Mouse (Mus musculus) G1E (cell line): ENCODE data around the gene Clic5. TPM values are rescaled to one million over a fixed set of nuclear protein-coding genes. Genes with fewer than 3 reads are reported as not detected.

ENCODE experiments used
- ATAC-seq: 2 replicates; pipeline ENCODE4 v1.8.0; 2016; ENCODE audit warnings: mild to moderate bottlenecking; ENCODE audit not compliant: insufficient number of reproducible peaks, poor library complexity, low FRiP score, severe bottlenecking; ENCODE audit errors: extremely low read depth
- DNase-seq: peaks from one replicate; pipeline ENCODE4 v3.0.0; 2012; ENCODE audit warnings: low spot score
- H3K27me3 ChIP-seq: 2 replicates; pipeline ENCODE4 v1.6.1; 2012; ENCODE audit warnings: mild to moderate bottlenecking, low read length, inconsistent platforms; ENCODE audit not compliant: insufficient read depth
- H3K36me3 ChIP-seq: replicated peaks from 2 replicates; pipeline ENCODE3; 2012; ENCODE audit warnings: mild to moderate bottlenecking, inconsistent platforms
- H3K4me1 ChIP-seq: 2 replicates; pipeline ENCODE4 v1.6.1; 2012; ENCODE audit warnings: low read depth, low read length, inconsistent platforms, mixed read lengths; ENCODE audit not compliant: insufficient read depth
- H3K4me3 ChIP-seq: 2 replicates; pipeline ENCODE4 v1.5.1; 2012; ENCODE audit warnings: low read depth, mild to moderate bottlenecking, inconsistent platforms, low read length, moderate library complexity, mixed read lengths
- H3K9me3 ChIP-seq: replicated peaks from 2 replicates; pipeline ENCODE4 v1.6.1; 2012; ENCODE audit warnings: inconsistent platforms
- CTCF ChIP-seq: IDR thresholded peaks from 2 replicates; pipeline ENCODE4 v1.5.1; 2012; ENCODE audit warnings: low read depth, low read length, inconsistent platforms, mixed read lengths
- GATA1 ChIP-seq: IDR thresholded peaks from 2 replicates; pipeline ENCODE4 v1.6.1; 2012; ENCODE audit warnings: borderline replicate concordance, low read length, inconsistent platforms, mixed read lengths
- GATA2 ChIP-seq: IDR thresholded peaks from 2 replicates; pipeline ENCODE4 v1.6.1; 2012; ENCODE audit warnings: low read depth, low read length, inconsistent platforms, borderline replicate concordance
- POLR2AphosphoS5 ChIP-seq: IDR thresholded peaks from 2 replicates; pipeline ENCODE4 v1.6.1; 2012; ENCODE audit warnings: low read depth, low read length, inconsistent platforms; ENCODE audit not compliant: insufficient replicate concordance
- TAL1 ChIP-seq: conservative IDR thresholded peaks from 2 replicates; pipeline ENCODE4 v1.6.1; 2012; ENCODE audit warnings: low read depth, low read length, inconsistent platforms, mixed read lengths
- polyA plus RNA-seq: library from polyadenylated mRNA; stranded (reverse); fragments of >175 nt; gene quantifications from 2 replicates; pipeline ENCODE4 v1.2.3, GENCODE M21; 2012
- total RNA-seq, 2 experiments: library from RNA; stranded (forward) in 1 of 2; stranded (reverse) in 1 of 2; fragments of 200-1000 nt in 1 of 2; fragments of >200 nt in 1 of 2; fragmentation: Nextera tagmentation in 1 of 2; gene quantifications; 2 replicates each; pipeline ENCODE4 v1.2.3; 2014 to 2017

The Clic5 gene
- total RNA-seq (2014; fragmentation: Nextera tagmentation) (not detected in 2 replicates), total RNA-seq (2017) (0.06 and 0.27 TPM in 2 replicates), polyA plus RNA-seq (not detected in 2 replicates)

DNA sequence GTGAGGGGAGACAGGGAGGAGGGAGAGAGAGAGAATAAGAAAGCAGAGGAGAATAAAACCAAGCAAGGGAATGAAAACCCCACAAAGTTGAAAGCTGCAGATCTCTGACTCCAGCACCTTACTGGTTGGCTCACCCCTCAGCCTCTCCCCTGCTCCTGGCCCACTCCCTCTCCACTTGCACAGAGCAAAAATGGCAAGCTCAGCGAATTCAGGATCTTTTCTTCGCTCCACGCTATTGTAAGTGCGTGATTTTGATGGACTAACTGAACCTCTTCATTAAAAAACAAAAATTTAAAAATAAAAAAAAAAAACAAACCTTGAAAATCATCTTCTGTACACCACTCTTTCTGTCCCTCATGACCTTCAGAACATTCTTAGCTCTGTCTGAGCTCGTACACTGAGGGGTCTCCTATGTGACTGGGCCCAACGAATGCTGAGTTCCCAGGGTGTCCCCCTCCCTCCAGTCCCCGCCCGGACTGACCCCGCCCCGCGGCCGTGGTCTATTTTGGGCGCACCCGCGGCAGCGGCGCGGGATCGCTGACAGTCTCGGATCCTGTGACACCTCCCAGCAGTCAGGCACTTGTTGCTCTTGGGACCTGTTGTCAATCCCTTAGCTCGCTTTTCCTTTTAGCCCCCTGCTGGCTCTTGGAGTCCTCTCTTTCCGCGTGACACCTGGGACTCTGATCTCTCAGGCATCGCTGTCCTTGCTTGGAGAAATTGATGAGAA lies at the start of gene Clic5:
TSS of gene Clic5 (plus strand) at position 543 of the 727 bp plus-strand sequence.
- peaks cover 25% of the 10 kb centered on the region for H3K9me3 ChIP-seq
- H3K36me3 ChIP-seq: no peaks in the 10 kb centered on the region
- TF ChIP-seq TAL1: no peak
- no peak for TF ChIP-seq POLR2AphosphoS5
- TF ChIP-seq GATA2: no peak
- no peak for TF ChIP-seq GATA1
- no peak for TF ChIP-seq CTCF
- H3K4me1 ChIP-seq: no peaks in the 10 kb centered on the region
- H3K4me3 ChIP-seq: no peak within 1 kb of the TSS
- DNase-seq (no peak), ATAC-seq (no peak)
- H3K27me3 ChIP-seq: no peaks in the 10 kb centered on the region

DNA sequence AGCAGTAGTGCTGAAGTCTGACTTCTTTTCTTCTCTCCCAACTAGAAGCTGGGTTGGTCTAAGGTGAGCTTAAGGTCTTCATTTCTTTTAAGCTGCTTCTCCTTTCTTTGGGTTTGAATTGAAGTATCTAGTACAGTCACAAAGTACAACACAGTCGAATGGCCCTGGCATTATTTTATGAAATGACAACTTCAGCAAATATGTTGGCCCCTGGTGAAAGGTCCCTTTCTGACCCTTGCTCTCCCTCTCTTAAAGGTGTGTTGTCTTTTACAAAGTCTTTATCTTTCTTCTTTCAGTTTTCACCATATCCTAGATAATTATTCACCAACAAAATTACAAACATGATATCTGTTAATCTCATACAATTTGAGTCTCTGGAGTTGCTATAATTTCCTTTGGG lies 42.6 kb upstream of the Clic5 start:
- Histone ChIP-seq H3K4me1 (no peaks in the 10 kb centered on the region), H3K4me3 (no peak overlapping the region), H3K27me3 (no peaks in the 10 kb centered on the region), H3K36me3 (no peaks in the 10 kb centered on the region), H3K9me3 (peaks cover 33% of the 10 kb centered on the region)
- no peak for ATAC-seq
- no peak for DNase-seq
- no peak for TF ChIP-seq GATA1
- no peak for TF ChIP-seq CTCF
- no peak for TF ChIP-seq GATA2
- TF ChIP-seq POLR2AphosphoS5: no peak
- TF ChIP-seq TAL1: no peak

DNA sequence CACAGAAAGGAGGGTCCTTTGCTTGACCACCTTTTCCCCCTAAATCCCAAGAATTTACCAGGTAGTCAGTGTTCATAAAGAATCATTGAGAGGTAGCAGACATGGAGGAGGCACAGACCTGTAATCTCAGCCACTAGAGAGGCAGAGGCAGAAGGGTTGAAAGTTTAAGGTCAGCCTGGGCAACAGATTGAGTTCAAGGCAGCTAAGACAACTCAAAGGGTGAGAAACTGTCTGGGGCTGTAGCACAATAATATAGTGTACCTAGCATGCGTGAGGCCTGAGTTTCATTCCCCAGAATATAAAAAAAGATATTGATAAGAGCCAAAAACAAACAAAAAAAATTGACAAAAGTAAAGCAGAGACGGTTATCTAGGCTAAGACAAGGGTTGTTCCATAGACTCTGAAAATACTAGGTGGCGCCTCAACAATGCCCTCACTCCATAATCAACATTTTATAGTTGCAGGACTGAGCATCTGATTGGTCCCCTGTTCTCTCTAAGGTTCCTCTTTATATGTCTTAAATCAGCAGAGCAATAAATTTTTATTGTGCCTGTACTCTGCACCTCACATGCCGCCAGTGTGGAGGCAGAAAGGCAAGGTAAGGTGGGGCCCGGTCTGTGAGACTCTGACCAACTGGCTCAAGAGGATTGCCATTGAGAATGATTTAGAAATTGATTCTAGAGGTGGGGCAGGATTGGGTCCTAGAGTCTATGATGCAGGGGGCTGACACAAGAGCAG lies 40.1 kb upstream of the Clic5 start:
- peaks cover 40% of the 10 kb centered on the region for H3K9me3 ChIP-seq
- no peaks in the 10 kb centered on the region for H3K27me3 ChIP-seq
- no peak overlapping the region for H3K4me3 ChIP-seq
- H3K4me1 ChIP-seq: no peaks in the 10 kb centered on the region
- no peak for DNase-seq
- no peak for ATAC-seq
- TF ChIP-seq POLR2AphosphoS5 (no peak), GATA1 (no peak), TAL1 (no peak), CTCF (no peak), GATA2 (no peak)
- H3K36me3 ChIP-seq: no peaks in the 10 kb centered on the region

DNA sequence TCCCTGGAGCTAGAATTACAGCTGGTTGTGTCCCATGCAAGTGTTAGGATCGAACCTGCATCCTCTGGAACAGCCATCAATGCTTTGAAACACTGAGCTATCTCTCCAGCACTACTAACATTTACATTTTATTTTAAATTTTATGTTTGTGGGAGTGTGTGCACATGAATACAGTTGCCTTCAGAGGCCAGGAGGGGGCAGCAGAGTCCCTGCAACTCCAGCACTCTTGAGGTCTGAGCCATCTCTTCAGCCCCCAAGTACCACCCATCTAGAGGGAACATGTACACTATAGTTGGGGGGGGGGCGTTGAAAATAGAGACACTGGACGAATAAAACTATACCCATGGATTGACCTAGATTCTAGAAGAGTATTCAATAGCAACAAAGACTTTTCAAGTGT lies 37.3 kb upstream of the Clic5 start:
- ATAC-seq (no peak), DNase-seq (no peak)
- no peak overlapping the region for H3K4me3 ChIP-seq
- H3K9me3 ChIP-seq: peaks cover 52% of the 10 kb centered on the region
- H3K36me3 ChIP-seq: no peaks in the 10 kb centered on the region
- no peaks in the 10 kb centered on the region for H3K27me3 ChIP-seq
- no peaks in the 10 kb centered on the region for H3K4me1 ChIP-seq
- TF ChIP-seq GATA1: no peak
- TF ChIP-seq TAL1: no peak
- no peak for TF ChIP-seq GATA2
- no peak for TF ChIP-seq CTCF
- no peak for TF ChIP-seq POLR2AphosphoS5

DNA sequence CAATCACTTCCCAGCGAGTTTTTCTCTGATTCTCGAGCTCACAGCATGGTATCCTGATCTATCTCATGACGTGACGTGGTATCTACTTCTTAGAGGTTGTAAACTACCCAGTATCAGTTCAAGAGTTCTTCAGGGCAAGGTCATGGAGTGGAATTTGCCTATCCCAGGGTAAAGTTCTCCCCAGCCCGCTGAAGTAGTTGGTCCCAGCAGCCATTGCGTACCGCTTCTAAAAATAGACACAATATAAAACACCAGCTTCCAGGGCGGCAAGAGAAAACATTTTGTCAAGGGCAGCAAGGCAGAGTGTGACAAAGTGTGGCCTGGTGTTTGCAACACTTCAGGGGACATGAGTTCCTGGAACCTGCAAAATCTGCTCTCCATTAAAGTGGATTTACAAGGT lies 36.5 kb upstream of the Clic5 start:
- ATAC-seq: no peak

DNA sequence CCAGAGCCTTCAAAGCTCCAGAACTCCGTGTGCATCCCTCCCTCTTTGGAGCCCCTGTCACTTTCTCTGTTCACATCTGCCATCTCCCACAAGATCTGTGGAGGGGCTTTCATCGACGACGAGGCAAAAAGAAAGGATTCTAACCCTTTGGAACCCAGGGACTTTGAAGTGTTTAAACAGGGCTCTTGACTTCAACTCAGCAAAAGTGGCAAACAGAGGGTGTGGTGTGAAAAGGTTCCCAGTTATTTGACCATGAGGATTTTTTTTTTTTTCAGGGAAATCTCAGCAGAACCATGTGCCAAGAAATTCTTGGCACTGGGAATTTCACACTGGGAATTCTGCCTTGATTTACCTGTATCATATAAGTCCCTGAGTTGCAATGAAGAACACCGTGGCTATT lies 34.5 kb upstream of the Clic5 start:
- peaks cover 47% of the 10 kb centered on the region for H3K9me3 ChIP-seq
- TF ChIP-seq GATA1: no peak
- TF ChIP-seq POLR2AphosphoS5: no peak
- TF ChIP-seq TAL1: no peak
- no peak for TF ChIP-seq CTCF
- TF ChIP-seq GATA2: no peak
- H3K36me3 ChIP-seq: no peaks in the 10 kb centered on the region
- no peaks in the 10 kb centered on the region for H3K4me1 ChIP-seq
- DNase-seq (no peak), ATAC-seq (no peak)
- no peak overlapping the region for H3K4me3 ChIP-seq
- no peaks in the 10 kb centered on the region for H3K27me3 ChIP-seq

More for the DNA sequence above, 36.5 kb upstream of the Clic5 start:
- Histone ChIP-seq H3K4me3 (no peak overlapping the region), H3K27me3 (no peaks in the 10 kb centered on the region), H3K9me3 (peaks cover 48% of the 10 kb centered on the region), H3K36me3 (no peaks in the 10 kb centered on the region), H3K4me1 (no peaks in the 10 kb centered on the region)
- DNase-seq: no peak
- no peak for TF ChIP-seq GATA1
- TF ChIP-seq CTCF: no peak
- no peak for TF ChIP-seq GATA2
- no peak for TF ChIP-seq POLR2AphosphoS5
- no peak for TF ChIP-seq TAL1
